In genomic region chr5:125505968-125506367, GRCm38 (mm10) we compare ENCODE assay signal across 23 mouse cellular contexts. TPM values are rescaled to one million over a fixed set of nuclear protein-coding genes. Genes with fewer than 3 reads are reported as not detected.
A peak's percentile ranks its signal among the peaks of the same experiment; 100 is the strongest.
DNase-seq lines count a peak whose midpoint lies in the region; ATAC-seq and TF ChIP-seq lines count a peak whose summit lies in the region.
"Had no signal": no experiment of that assay in that cellular context is flagged by ENCODE, and none has a peak within 500 bp of the region (broad histone marks: within the 10 kb centered on the region; RNA-seq: fewer than 3 reads in every experiment).

No protein-coding gene starts in this region.

- H3K4me3 ChIP-seq in hindbrain, embryonic 12.5 days: no peak overlapping the region
- no peak overlapping the region for H3K4me3 ChIP-seq in hindbrain, embryonic 11.5 days (ENCODE audit: low read depth, low read length)
- H3K4me3 ChIP-seq in layer of hippocampus, adult 2 months: no peak overlapping the region; the same call in 1 of the 2 replicates
- H3K4me3 ChIP-seq in neural tube, embryonic 12.5 days: no peak overlapping the region
- H3K4me3 ChIP-seq in neural tube, embryonic 15.5 days (replicated peaks): no peak overlapping the region
- H3K4me3 ChIP-seq: embryonic facial prominence, embryonic 12.5 days; gastrocnemius, adult 2 months; heart, embryonic 15.5 days; limb, embryonic 12.5 days; liver, embryonic 12.5 days had no signal

- no peak overlapping the region for H3K4me2 ChIP-seq in hindbrain, embryonic 12.5 days (replicated peaks)
- H3K4me2 ChIP-seq in hindbrain, embryonic 11.5 days (replicated peaks; ENCODE audit: low read depth, low read length): no peak overlapping the region
- H3K4me2 ChIP-seq in neural tube, embryonic 12.5 days (replicated peaks): 0 out of 2 replicates have a peak overlapping the region, but pooled peaks have one; percentile 9
- H3K4me2 ChIP-seq in neural tube, embryonic 15.5 days: no peak overlapping the region
- H3K4me2 ChIP-seq: embryonic facial prominence, embryonic 12.5 days; heart, embryonic 15.5 days; limb, embryonic 12.5 days; liver, embryonic 12.5 days; midbrain, embryonic 11.5 days had no signal

- H3K36me3 ChIP-seq in hindbrain, embryonic 12.5 days: peaks cover 52% of the 10 kb centered on the region
- peaks cover 2% of the 10 kb centered on the region; the same call in 1 of the 2 replicates for H3K36me3 ChIP-seq in hindbrain, embryonic 11.5 days (ENCODE audit: control insufficient read depth, insufficient read depth, low read length)
- peaks cover 57% of the 10 kb centered on the region for H3K36me3 ChIP-seq in neural tube, embryonic 12.5 days
- peaks cover 33% of the 10 kb centered on the region for H3K36me3 ChIP-seq in neural tube, embryonic 15.5 days

- H3K27ac ChIP-seq in hindbrain, embryonic 12.5 days: 0 out of 2 replicates have a peak overlapping the region, but pooled peaks have one; percentile 9
- no peak overlapping the region for H3K27ac ChIP-seq in hindbrain, embryonic 11.5 days (ENCODE audit: low read depth, low read length)
- H3K27ac ChIP-seq in layer of hippocampus, adult 2 months: peak overlapping the region; percentile 78
- H3K27ac ChIP-seq in neural tube, embryonic 12.5 days: no peak overlapping the region
- no peak overlapping the region for H3K27ac ChIP-seq in neural tube, embryonic 15.5 days (replicated peaks)
- H3K27ac ChIP-seq: embryonic facial prominence, embryonic 12.5 days; gastrocnemius, adult 2 months; heart, embryonic 15.5 days; limb, embryonic 12.5 days; liver, embryonic 12.5 days had no signal

- WGBS in hindbrain, embryonic 12.5 days: 71% methylated on average over 15 of the region's 15 CpGs
- WGBS in hindbrain, embryonic 11.5 days: 75% methylated on average over 15 of the region's 15 CpGs
- 61% methylated on average over 15 of the region's 15 CpGs for WGBS in neural tube, embryonic 12.5 days
- 53% methylated on average over 15 of the region's 15 CpGs for WGBS in neural tube, embryonic 15.5 days

- H3K27me3 ChIP-seq in hindbrain, embryonic 12.5 days: no peaks in the 10 kb centered on the region
- H3K27me3 ChIP-seq in hindbrain, embryonic 11.5 days (ENCODE audit: control insufficient read depth, insufficient read depth, low read length): no peaks in the 10 kb centered on the region
- H3K27me3 ChIP-seq in neural tube, embryonic 12.5 days (replicated peaks): no peaks in the 10 kb centered on the region
- no peaks in the 10 kb centered on the region for H3K27me3 ChIP-seq in neural tube, embryonic 15.5 days (replicated peaks)
- H3K27me3 ChIP-seq: embryonic facial prominence, embryonic 12.5 days; heart, embryonic 15.5 days; limb, embryonic 12.5 days; liver, embryonic 12.5 days had no signal

- H3K9me3 ChIP-seq in hindbrain, embryonic 12.5 days (replicated peaks): no peaks in the 10 kb centered on the region
- no peaks in the 10 kb centered on the region for H3K9me3 ChIP-seq in hindbrain, embryonic 11.5 days (ENCODE audit: control insufficient read depth, low read length)
- no peaks in the 10 kb centered on the region for H3K9me3 ChIP-seq in neural tube, embryonic 12.5 days
- H3K9me3 ChIP-seq in neural tube, embryonic 15.5 days (replicated peaks): no peaks in the 10 kb centered on the region
- H3K9me3 ChIP-seq: embryonic facial prominence, embryonic 12.5 days; heart, embryonic 15.5 days; limb, embryonic 12.5 days; liver, embryonic 12.5 days had no signal

- no peak overlapping the region for H3K9ac ChIP-seq in hindbrain, embryonic 12.5 days
- H3K9ac ChIP-seq in hindbrain, embryonic 11.5 days (ENCODE audit: low read depth, low read length): no peak overlapping the region
- no peak overlapping the region for H3K9ac ChIP-seq in neural tube, embryonic 12.5 days
- no peak overlapping the region for H3K9ac ChIP-seq in neural tube, embryonic 15.5 days (replicated peaks)
- H3K9ac ChIP-seq: embryonic facial prominence, embryonic 12.5 days; heart, embryonic 15.5 days; limb, embryonic 12.5 days; liver, embryonic 12.5 days had no signal

- no peak for TF ChIP-seq CTCF in layer of hippocampus, adult 2 months (conservative IDR thresholded peaks at IDR 0.05)

- H3K4me1 ChIP-seq in hindbrain, embryonic 12.5 days: peaks cover 10% of the 10 kb centered on the region; the same call in 1 of the 2 replicates
- H3K4me1 ChIP-seq in hindbrain, embryonic 11.5 days (replicated peaks; ENCODE audit: control insufficient read depth, insufficient read depth, low read length): no peaks in the 10 kb centered on the region
- H3K4me1 ChIP-seq in neural tube, embryonic 12.5 days: 0 out of 2 replicates have a peak, but pooled peaks cover 7% of the 10 kb centered on the region
- peaks cover 10% of the 10 kb centered on the region; the same call in 1 of the 2 replicates for H3K4me1 ChIP-seq in neural tube, embryonic 15.5 days
- H3K4me1 ChIP-seq: embryonic facial prominence, embryonic 12.5 days; heart, embryonic 15.5 days; limb, embryonic 12.5 days; liver, embryonic 12.5 days had no signal

- ATAC-seq in hindbrain, embryonic 12.5 days (ENCODE audit: low FRiP score): 0 out of 2 replicates have a peak, but pooled peaks have one; percentile 20
- ATAC-seq in hindbrain, embryonic 11.5 days (ENCODE audit: low FRiP score): no peak
- peak; percentile 16; the same call in 1 of the 2 replicates for ATAC-seq in neural tube, embryonic 12.5 days (ENCODE audit: low FRiP score, low read depth)
- no peak for ATAC-seq in neural tube, embryonic 15.5 days (ENCODE audit: low FRiP score)
- ATAC-seq: liver, embryonic 12.5 days had no signal

- DNase-seq in hindbrain, embryonic 11.5 days (ENCODE audit: low spot score): no peak
- peak in 1 of 2 experiments; percentile 60 for DNase-seq in layer of hippocampus, adult 2 months (ENCODE audit: low spot score in 2 of 2)
- no peak for DNase-seq in layer of hippocampus, postnatal 25 days (ENCODE audit: extremely low spot score in 1 of 2, low spot score in 1 of 2)
- no peak for DNase-seq in spleen, adult 12 weeks (ENCODE audit: low spot score)
- DNase-seq: adrenal gland, postnatal 10 days; cerebellum, adult 2 months; cerebellum, postnatal 25 days; gastrocnemius, adult 2 months; heart, postnatal 36 days; kidney, adult 2 months; kidney, postnatal 14 days; lung, adult 18-20 months; lung, postnatal 10 days; thymus, adult 2 months; thymus, postnatal 4 days had no signal

RNA-seq across cellular contexts. Expression of gene Tmem132b, which starts 25.6 kb away (rescaled TPM):
- polyA plus RNA-seq in hindbrain, embryonic 12.5 days (2016; fragmentation: Nextera tagmentation; extraction: Ambion mirVana): 2.4 and 3.1 TPM in 2 replicates
- polyA plus RNA-seq in hindbrain, embryonic 11.5 days (2014; fragmentation: Nextera tagmentation; extraction: Ambion mirVana): 0.70 and 0.74 TPM in 2 replicates
- 100 to 1,000 TPM; 117 to 127 TPM for total RNA-seq in layer of hippocampus, adult 2 months (2021)
- 100 to 1,000 TPM; 108 to 121 TPM for total RNA-seq in layer of hippocampus, postnatal 25 days (2021)
- polyA plus RNA-seq in neural tube, embryonic 12.5 days (2016; fragmentation: Nextera tagmentation; extraction: Ambion mirVana): 2.7 and 3.1 TPM in 2 replicates
- polyA plus RNA-seq in neural tube, embryonic 15.5 days (2015; fragmentation: Nextera tagmentation; extraction: Ambion mirVana): 4.9 and 5.6 TPM in 2 replicates
- total RNA-seq: heart, postnatal 36 days had no signal
- polyA plus RNA-seq: heart, embryonic 15.5 days; kidney, adult 2 months had no signal

RNA-seq across cellular contexts. Expression of gene Aacs, which starts 30.4 kb away (rescaled TPM):
- polyA plus RNA-seq in hindbrain, embryonic 12.5 days (2016; fragmentation: Nextera tagmentation; extraction: Ambion mirVana): 62.2 and 64.4 TPM in 2 replicates
- 48.6 and 50.1 TPM in 2 replicates for polyA plus RNA-seq in hindbrain, embryonic 11.5 days (2014; fragmentation: Nextera tagmentation; extraction: Ambion mirVana)
- 10 to 100 TPM; 48.1 to 55.5 TPM for total RNA-seq in layer of hippocampus, adult 2 months (2021)
- 10 to 100 TPM; 62.5 to 66.7 TPM for total RNA-seq in layer of hippocampus, postnatal 25 days (2021)
- polyA plus RNA-seq in neural tube, embryonic 12.5 days (2016; fragmentation: Nextera tagmentation; extraction: Ambion mirVana): 63.1 and 67.5 TPM in 2 replicates
- 92.1 and 103 TPM in 2 replicates for polyA plus RNA-seq in neural tube, embryonic 15.5 days (2015; fragmentation: Nextera tagmentation; extraction: Ambion mirVana)

Comparison
In these comparisons a context has a peak if more than half of its experiments do, and no peak if none do; other contexts are left out.
1. ATAC-seq: peak in hindbrain, embryonic 12.5 days (single experiment) and neural tube, embryonic 12.5 days (single experiment); none in hindbrain, embryonic 11.5 days (single experiment) and neural tube, embryonic 15.5 days (single experiment).
2. H3K27ac ChIP-seq: peak in hindbrain, embryonic 12.5 days (single experiment) and layer of hippocampus, adult 2 months (single experiment); none in hindbrain, embryonic 11.5 days (single experiment), neural tube, embryonic 12.5 days (single experiment) and neural tube, embryonic 15.5 days (single experiment).